Mouse (Mus musculus) CD4-positive helper T cell, adult 2 months (primary cell): ENCODE results near the gene Sag.
A peak's percentile ranks its signal among the peaks of the same experiment; 100 is the strongest.

Experiments
- DNase-seq: peaks from one replicate; pipeline ENCODE4 v3.0.0-alpha.2; 2012; ENCODE audit warnings: low read depth, missing footprints, low spot score

Sag gene

GRCm38 (mm10) chr1:87803576-87803975 is at the start of gene Sag:
TSS of gene Sag (plus strand) at chr1:87803680.
- DNase-seq = no peak

DNA sequence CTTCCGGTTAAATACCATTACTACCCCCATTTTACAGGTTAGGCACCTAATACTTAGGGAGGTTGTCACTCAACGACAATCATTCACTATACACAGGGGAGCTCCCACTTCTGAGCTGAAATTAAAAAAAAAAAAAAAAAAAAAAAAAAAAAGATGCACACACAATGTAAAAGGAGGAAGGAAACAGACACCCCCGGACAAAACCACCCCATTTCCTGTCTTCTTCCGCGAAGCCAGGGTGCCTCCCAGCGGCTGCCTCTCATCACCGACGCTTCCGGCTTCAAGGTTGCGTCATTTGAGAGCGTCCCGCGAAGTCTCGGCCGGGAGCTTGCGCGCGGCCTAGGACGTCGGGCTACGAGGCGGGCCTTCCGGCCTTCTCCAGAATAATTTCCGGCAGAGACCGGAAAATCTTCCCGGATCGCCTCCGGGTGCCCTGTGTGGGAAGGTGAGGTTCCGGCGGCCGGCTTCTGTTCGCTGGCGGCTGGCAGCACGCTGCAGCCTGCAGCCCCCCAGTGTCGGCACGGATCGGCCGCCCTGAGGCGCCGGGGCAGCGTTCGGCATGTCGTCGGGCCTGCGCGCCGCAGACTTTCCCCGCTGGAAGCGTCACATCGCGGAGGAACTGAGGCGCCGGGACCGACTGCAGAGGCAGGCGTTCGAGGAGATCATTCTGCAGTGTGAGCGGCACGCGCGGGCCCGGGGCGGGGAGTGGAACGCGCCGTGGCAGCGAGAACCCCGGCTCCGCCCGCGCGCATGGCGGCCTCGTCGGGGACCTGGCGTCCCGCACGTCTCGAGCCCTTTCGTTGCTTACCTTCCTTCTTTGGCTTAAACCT is 47.6 kb upstream of the Sag start, which contains the start of gene Atg16l1:
Atg16l1 (plus strand) TSS at position 230 of the 830 bp plus-strand sequence.
- DNase-seq = peak; percentile 98

DNA sequence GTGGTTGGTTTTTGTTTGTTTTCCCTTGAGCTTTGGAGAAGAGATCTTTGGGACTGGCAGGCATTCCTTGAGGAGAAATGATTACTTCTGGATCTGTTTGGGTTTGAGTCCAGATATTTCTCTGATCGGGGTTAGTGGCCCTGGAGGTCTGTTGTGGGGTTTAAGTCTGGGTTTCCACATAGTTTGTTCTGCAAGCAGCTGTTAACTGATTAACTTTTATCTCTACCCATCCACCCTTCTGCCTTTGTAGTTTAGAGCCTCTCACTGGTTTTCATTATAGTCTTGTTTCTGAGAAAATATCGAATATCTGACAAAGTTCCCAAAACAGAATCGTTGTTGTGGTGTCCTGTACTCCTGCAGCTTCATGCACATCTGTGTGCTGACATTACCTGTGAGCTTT is 39.7 kb upstream of the Sag start:
- DNase-seq = no peak

DNA sequence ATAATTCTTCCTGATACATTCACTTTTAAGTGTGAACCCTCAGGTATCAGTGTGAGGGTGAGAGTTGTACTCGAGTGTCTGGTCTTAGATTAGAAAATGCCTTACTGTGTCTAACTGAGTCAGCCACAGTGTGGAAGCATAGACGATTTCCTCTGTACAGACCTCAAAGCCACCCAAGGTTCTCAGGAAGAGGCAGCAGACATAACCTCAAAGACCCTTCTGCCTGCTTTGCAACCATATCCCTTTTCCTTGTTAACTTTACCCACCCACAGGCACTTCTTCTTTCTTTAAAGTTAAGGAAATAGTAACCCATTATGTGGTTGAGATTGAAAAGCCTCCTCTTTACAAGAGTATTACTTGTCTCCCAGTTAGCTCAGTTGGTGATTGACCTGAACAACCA is 37.7 kb upstream of the Sag start:
- DNase-seq = peak; percentile 30

- DNase-seq = peak; percentile 61
Measured at GRCm38 (mm10) chr1:87766233-87766632, 37.2 kb upstream of the Sag start.

GRCm38 (mm10) chr1:87769263-87769662 is 34.2 kb upstream of the Sag start:
- no peak for DNase-seq

- DNase-seq = no peak
Measured at GRCm38 (mm10) chr1:87770486-87770885, 33.0 kb upstream of the Sag start.

DNA sequence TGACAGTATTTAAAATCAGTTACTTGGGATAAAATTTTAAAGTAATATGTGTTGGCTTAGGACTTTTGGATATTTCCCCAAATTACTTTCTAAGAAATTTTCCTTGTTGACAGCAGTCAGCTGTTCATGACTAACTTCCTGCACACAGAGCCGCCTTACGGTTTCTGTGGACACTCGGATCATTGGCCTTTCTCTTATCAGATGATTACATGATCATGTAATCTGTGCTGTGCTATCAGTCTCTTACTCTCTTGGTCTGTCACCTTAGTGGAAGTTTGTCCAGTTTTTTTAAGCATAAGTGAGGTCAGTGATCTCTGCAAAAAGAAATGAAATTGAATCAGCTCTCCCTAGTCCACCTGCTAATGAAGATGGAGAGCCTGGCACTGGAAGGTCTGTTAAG is 31.8 kb upstream of the Sag start:
- no peak for DNase-seq

DNA sequence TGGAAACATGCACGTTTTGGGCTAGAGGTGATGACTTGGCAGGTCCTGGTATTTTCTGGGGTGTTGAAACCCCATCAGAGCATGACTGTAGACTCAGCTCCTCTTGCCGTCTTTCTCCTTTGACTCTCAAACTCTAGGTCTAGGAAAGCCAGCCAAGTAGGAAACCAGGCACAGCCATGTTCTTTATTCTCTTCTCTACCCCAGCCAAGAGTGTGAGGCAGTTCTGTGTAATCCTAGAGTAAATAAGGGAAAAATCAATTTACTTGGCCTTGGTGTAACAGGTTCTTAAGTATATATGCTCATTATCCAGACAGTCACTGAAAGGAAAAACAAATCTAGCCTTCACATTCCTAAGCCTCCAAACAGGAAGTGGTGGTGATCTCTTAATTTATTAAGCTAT is 30.1 kb upstream of the Sag start:
- no peak for DNase-seq

DNA sequence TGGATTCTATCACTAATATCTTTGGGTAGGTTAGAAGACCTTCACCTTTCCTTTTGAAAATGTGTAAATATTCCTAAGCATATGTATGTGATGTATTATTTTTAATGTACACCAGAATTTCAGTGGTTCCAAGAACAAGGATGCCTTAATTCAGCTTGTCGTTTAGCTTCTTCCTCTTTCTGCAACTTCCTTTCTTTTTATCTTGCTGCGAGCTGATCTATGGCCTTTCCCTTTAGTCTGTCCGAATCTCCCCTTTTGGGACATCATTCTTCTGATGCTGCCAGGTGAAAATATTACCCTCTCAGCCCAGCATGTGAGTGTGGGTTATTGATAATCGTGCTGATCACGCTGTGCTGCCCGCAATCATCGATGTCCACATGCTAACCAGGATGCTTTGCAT is 28.6 kb upstream of the Sag start:
- DNase-seq = no peak

DNA sequence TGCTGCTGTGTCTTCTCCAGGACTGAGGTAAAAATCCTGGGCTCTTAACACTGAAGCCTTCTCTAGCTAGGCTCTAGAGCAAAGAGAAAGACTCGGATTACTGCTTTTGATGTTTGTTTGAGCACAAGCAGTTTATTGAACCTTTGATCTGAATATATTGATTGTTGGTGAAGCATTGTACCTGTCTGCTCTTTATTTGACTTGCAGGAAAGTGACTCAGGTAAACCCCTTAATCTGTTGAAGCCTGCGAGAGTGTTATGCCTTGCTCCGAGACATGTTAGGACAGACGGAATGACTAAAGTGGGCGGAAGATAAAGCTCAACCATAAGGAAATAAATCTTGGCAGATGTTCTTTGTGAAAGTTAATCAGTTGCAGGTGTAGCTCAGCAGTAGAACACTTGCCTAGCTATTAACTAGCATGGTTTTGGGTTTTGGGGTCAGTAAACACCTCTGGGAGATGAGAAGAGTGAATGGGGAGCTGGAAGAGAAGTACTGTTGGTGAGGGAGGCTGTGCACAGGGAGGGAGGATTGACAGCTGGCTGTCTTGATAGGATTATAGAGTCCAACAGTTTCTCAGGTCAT is 24.2 kb upstream of the Sag start:
- no peak for DNase-seq

- no peak for DNase-seq
Measured at GRCm38 (mm10) chr1:87785703-87786102, 17.8 kb upstream of the Sag start.

DNA sequence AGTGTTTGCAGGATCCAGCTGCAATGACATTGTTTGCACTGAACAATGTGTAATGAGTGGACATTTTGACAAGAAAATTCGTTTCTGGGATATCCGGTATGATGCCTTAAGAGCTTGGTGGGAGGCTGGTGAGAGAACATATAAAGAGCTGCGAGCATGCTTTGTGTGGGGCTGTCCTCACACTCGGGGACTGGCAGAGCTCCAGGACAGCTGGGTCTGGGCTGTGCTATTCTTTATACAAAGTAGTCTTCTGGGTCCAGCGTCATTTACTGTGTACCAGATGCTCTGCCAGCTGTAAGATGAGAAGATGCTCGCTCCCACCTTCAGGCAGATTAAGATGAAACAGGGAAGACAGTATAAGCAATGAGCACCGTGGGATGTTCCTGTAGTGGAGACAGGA is 17.2 kb upstream of the Sag start:
- no peak for DNase-seq

DNA sequence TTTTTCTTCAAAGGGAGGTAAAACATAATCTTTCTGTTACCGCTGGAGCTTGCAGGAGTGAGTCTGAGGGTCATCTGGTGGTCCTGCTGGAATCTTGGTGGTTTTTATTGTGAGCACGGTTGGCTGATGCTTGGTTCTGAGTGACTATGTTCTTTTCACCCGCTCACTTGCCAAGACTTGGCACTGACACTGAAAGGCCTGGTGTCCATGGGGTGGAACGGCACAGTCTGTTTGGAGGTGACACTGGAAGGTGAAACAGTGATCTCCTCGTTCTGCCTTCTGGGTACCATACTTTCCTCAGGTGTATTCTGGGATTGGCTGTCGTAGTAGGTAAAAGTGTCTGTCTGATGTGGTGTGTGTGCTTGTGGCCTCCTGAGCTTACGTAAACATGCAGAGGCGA is 13.8 kb upstream of the Sag start:
- DNase-seq = no peak

GRCm38 (mm10) chr1:87792438-87793137 is 10.9 kb upstream of the Sag start:
- DNase-seq = no peak

- no peak for DNase-seq
Measured at GRCm38 (mm10) chr1:87793138-87793449, 10.4 kb upstream of the Sag start.

DNA sequence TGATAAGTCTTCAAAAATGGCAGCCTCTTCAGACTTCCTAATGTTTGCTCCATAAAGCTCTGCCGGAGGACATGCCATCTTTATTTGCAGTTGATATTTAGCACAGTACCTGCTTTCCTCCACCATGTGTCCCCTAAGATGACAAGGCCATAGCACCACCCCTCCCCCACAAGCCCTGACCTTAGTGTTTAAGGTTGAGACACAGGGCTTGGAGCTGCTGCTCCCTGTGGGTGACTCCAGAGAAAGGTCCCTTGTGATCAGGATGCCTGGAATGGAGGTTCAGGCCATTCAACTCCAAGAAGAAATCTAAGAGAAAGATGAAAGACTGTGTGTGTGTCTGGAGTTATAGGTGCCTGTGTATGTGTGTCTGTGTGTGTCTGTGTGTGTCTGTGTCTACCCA is 5.8 kb upstream of the Sag start:
- DNase-seq = no peak

DNA sequence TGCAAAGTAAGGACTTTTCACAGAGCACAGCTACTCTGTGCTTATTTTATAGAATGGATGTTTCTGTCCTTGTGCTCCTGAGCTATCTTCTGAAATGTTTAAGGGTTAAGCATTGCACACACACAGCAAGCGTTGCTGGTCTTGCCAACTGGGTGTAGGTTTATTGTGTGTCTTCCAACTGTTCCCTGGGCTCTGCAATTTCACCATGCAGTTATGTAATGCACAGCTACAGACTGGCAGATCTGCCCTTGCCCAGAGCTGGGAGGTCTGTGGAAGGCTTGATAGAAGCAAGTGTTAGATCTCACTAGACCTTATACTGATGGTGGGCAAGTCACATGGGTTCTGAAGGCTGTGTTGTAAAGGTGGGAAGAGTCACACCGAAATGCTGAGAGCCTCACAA is 5.2 kb upstream of the Sag start:
- no peak for DNase-seq

DNA sequence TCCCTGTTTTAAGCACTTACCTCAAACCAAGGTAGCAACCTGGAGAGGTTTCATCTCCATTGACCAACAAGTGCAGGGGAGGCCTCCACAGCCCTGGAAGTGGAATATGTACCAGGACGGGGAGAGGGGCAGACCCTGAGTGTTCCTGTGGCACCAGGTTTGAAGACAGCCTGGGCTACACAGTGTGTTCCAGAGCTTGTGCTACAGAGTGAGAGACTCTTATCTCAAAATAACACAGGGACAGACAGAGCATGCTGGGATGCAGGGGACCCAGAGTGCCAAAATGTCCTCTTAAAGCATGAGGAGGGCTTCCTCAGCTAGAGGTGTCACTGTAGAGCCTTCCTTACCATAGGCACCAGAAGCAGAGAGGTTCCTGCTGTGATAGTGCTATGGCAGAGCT is 4.3 kb downstream of the Sag start:
- DNase-seq = no peak

- DNase-seq = peak; percentile 54
Measured at GRCm38 (mm10) chr1:87811391-87811790, 7.9 kb downstream of the Sag start.

- DNase-seq = no peak
Measured at GRCm38 (mm10) chr1:87812061-87812460, 8.6 kb downstream of the Sag start.

- no peak for DNase-seq
Measured at GRCm38 (mm10) chr1:87813155-87813554, 9.7 kb downstream of the Sag start.

- no peak for DNase-seq
Measured at GRCm38 (mm10) chr1:87813681-87814080, 10.2 kb downstream of the Sag start.
